Mouse (Mus musculus) bone marrow macrophage, adult 2 months (primary cell): ENCODE measurements around the gene Popdc2. TPM values are rescaled to one million over a fixed set of nuclear protein-coding genes. Genes with fewer than 3 reads are reported as not detected.

Experiments used
- H3K27ac ChIP-seq: 2 replicates; pipeline ENCODE4 v1.5.1; 2012; ENCODE audit warnings: low read depth, low read length; ENCODE audit not compliant: insufficient read depth
- H3K4me1 ChIP-seq: 2 replicates; pipeline ENCODE4 v1.6.1; 2012; ENCODE audit warnings: low read length; ENCODE audit not compliant: control insufficient read depth, insufficient read depth
- H3K4me3 ChIP-seq: 2 replicates; pipeline ENCODE4 v1.5.1; 2012; ENCODE audit warnings: mild to moderate bottlenecking, low read length, moderate library complexity; ENCODE audit not compliant: insufficient read depth
- CTCF ChIP-seq: IDR thresholded peaks from 2 replicates; pipeline ENCODE4 v1.5.1; 2012; ENCODE audit warnings: low read depth, mild to moderate bottlenecking, low read length, moderate library complexity
- POLR2A ChIP-seq: IDR thresholded peaks from 2 replicates; pipeline ENCODE4 v1.6.1; 2012; ENCODE audit warnings: mild to moderate bottlenecking, low read depth, low read length, borderline replicate concordance
- polyA plus RNA-seq: library from polyadenylated mRNA; stranded (reverse); fragments of >200 nt; gene quantifications from 2 replicates; pipeline ENCODE4 v1.2.4, GENCODE M21; 2012; ENCODE audit not compliant: missing spikeins, insufficient read depth, insufficient read length

Gene Popdc2
- polyA plus RNA-seq, 1 experiment = not detected

DNA sequence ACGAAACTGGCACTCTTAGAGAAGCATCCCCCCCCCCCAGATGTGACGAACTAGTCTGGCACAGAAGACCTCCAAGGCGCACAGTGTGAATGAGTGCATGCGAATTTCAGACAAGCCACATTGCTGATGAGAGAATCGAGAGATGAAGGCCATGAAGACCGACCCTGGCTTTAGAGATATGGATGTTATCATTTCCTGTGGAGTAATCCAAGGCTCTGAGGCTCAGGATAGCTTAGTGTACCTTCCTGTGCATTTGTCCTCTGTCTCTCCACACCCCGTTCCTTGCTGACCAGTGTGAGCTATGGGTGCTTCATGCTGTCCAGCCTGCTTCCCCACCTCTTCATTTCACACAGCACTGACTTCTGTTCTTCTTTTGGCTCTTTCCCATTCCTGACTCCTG lies 13.2 kb downstream of the Popdc2 start:
- H3K4me1 ChIP-seq = peaks cover 4% of the 10 kb centered on the region; the same call in 1 of the 2 replicates
- TF ChIP-seq POLR2A (no peak), CTCF (no peak)
- no peak overlapping the region for H3K4me3 ChIP-seq
- H3K27ac ChIP-seq = no peak overlapping the region

DNA sequence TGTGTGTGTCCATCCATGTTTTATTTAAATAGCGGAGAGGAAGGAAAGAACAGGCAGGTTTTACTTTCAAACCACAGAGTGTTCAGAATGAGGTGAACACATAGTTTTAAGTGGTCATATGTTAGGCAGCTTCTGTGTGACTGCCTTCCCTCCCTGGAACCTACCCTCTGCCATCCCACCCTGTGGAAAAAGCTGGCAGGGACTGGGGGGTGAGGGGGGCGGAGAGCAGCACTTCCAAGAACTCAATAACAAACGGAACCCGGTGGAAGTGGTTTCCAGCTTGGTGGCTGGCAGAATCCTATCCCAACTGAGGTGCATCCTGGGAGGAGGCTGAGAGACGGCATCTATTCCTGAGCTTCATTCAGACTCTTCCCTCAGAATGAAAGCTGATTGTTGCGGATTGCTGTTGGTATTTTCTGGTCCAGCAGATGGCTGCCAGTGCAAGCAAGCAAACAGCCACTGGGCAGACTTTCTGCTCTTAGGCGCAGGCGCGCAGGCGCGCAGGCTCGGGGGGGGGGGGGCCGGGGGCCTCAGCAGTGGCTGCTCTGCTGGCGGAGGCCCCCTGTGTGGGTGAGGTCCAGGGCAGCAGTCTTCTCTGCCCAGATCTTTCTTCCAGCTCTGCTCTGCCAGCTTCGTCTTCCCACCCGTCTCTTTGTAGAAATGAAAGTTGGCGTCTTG lies 14.3 kb downstream of the Popdc2 start:
- H3K4me1 ChIP-seq = peaks cover 4% of the 10 kb centered on the region; the same call in 1 of the 2 replicates
- H3K27ac ChIP-seq = peak overlapping the region; percentile 61
- H3K4me3 ChIP-seq = peak overlapping the region; percentile 64
- no peak for TF ChIP-seq POLR2A
- no peak for TF ChIP-seq CTCF

DNA sequence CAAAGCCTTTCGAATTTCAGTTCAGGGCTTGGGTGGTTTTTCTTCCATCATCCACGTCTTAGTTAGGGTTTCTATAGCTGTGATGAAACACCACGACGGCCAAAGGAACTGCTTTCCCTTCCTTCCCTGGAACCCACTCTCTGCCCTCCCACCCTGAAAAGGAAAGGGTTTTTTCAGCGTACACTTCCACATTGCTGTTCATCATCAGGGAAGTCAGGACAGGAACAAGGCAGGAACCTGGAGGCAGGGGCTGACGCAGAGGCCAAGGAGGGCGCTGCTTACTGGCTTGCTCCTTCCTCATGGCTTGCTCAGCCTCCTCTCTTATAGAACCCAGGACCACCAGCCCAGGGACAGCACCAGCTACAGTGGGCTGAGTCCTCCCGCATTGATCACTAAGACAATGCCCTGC lies 14.8 kb downstream of the Popdc2 start:
- H3K27ac ChIP-seq = peak overlapping the region; percentile 61
- peak overlapping the region; percentile 64 for H3K4me3 ChIP-seq
- peaks cover 4% of the 10 kb centered on the region; the same call in 1 of the 2 replicates for H3K4me1 ChIP-seq
- TF ChIP-seq POLR2A = no peak
- TF ChIP-seq CTCF = no peak; the same call in 1 of the 2 replicates

DNA sequence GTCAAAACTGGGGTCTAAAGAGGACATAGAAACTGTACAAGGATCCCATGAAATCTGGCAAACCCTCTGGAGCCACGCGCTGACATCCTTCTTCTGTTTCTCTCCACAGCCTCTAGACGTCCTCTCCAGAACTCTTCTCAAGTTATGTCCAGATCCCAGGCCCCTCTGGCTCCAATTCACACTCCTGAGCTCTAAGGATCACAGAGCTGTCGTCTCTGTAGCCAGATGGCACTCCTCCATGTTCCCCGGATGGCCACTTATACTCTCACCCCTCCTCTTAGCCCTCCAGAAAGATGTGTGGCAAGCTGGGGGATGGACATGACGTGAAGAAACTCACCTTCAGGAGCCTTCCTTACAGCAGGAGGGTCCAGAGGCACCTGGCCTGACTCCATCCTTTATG lies 15.5 kb downstream of the Popdc2 start:
- Histone ChIP-seq H3K4me1 (peaks cover 4% of the 10 kb centered on the region; the same call in 1 of the 2 replicates), H3K27ac (no peak overlapping the region), H3K4me3 (no peak overlapping the region)
- TF ChIP-seq CTCF (no peak), POLR2A (no peak)

DNA sequence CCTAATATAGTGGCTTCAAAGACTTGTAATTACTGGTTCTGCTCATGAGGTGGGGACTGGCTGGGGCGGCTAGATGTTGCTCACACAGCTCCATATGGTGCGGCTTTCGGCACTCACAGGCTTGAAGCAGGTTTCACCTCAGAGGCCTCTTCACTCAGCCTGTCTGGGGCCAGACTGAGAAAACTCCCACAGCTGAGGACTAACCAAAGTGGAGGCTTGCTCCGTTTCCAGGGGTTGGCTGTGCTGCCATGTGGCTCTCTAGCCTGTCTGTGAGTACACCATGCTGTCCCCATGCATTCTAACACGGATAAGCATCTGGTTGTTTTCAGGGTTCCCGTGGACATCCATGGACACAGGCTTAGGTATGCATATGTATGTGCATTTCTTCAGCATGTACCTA lies 16.6 kb downstream of the Popdc2 start:
- H3K4me3 ChIP-seq = no peak overlapping the region
- H3K4me1 ChIP-seq = peaks cover 4% of the 10 kb centered on the region; the same call in 1 of the 2 replicates
- H3K27ac ChIP-seq = no peak overlapping the region
- TF ChIP-seq POLR2A (no peak), CTCF (no peak)

DNA sequence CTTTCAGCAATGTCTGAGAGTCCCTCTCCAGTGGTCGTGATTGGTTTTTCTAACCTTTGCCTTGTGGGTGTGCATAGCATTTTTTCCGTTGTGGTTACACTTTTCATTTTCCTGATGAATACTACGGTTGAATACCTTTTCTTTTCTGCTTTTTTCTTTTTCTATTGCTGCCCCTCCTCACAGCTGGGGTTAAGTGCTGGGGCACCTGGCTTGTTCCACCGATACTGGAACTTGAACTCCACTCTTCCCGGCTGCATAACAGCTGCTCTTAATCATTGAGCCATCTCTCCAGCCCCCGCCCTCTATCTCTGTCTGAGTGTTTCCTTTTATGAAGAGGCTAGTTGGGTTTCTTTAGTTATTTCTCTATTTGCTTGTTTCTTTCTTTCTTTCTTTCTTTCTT lies 17.1 kb downstream of the Popdc2 start:
- TF ChIP-seq CTCF (no peak), POLR2A (no peak)
- Histone ChIP-seq H3K4me3 (no peak overlapping the region), H3K4me1 (peaks cover 4% of the 10 kb centered on the region; the same call in 1 of the 2 replicates), H3K27ac (no peak overlapping the region)

DNA sequence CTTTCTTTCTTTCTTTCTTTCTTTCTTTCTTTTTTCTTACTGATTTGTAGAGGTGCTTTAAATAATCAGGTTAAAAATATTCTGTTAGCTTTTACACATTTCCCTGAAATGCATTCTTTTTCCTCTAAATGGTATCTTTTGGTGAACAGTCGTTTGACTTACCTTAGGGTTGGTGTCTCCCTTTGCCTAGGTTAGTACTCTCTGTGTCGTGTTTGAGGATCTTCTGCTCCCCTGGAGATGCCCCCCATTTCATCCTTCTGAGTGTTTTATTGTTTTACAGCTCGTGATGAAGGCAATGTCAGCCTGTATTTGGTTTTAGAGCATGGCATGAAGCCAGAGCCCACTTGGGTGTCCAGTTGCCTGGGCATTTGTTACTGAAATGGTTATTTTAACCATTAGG lies 17.5 kb downstream of the Popdc2 start:
- no peak overlapping the region for H3K27ac ChIP-seq

DNA sequence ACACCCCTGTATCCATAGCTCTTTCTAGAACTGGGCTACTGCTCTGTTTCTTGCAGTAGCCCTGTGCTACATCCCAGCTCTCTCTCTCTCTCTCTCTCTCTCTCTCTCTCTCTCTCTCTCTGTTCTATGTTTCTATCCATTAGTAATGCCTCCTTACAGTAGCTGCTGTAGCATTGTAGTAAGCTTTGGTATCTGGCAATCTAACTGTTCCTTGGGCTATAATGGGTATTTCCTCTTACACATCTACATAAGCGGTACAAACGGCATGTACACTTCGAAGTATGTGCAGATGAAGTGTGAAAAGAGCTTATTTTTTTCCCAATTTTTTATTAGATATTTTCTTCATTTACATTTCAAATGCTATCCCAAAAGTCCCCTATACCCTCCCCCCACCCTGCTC lies 17.9 kb downstream of the Popdc2 start:
- Histone ChIP-seq H3K27ac (no peak overlapping the region), H3K4me3 (no peak overlapping the region), H3K4me1 (peaks cover 4% of the 10 kb centered on the region; the same call in 1 of the 2 replicates)
- no peak for TF ChIP-seq CTCF
- TF ChIP-seq POLR2A = no peak

More for the DNA sequence above, 17.5 kb downstream of the Popdc2 start:
- TF ChIP-seq POLR2A (no peak), CTCF (no peak)
- Histone ChIP-seq H3K4me1 (peaks cover 4% of the 10 kb centered on the region; the same call in 1 of the 2 replicates), H3K4me3 (no peak overlapping the region)

DNA sequence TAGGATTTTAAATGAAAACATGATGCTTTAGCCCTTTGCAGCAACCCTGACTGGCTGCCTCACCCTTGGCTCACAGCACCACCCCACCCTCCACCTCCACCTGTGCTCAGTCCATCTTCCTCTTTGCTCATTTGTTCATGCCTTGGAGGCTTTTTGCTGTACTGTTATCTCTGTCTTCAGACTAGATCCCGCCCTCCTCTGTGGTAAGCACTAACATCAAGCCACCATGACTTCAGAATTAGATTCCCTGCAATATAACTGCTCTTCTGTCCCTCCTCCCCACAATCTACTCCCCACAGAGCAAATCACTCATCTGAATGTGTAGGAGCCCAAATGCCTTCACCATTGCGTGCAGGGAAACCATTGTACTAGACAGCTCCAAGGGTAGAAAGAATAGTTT lies 21.7 kb downstream of the Popdc2 start:
- Histone ChIP-seq H3K27ac (no peak overlapping the region), H3K4me1 (peaks cover 11% of the 10 kb centered on the region), H3K4me3 (no peak overlapping the region)
- no peak for TF ChIP-seq CTCF
- no peak for TF ChIP-seq POLR2A

DNA sequence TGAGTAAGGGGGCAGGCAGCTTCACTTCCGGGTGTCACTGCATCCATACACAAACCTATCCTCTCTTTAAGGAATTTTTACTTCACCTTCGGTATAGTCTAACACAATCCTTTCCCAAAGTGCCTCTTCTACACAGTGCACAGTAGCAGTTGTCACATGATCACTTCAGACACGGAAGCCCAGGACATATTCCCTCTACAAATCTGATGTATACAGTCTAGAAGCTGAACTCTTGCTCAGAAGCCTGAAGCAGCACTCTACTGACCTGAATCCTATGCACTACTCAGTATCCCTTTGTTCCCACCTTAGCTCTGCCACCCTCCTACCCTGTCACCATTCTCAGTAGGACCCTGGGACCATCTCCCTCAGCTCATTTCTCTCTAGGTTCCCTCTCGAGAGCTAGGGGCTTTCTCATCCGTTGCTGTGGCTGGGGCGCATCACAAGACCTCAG lies 23.2 kb downstream of the Popdc2 start:
- TF ChIP-seq CTCF (no peak), POLR2A (no peak)
- Histone ChIP-seq H3K4me3 (no peak overlapping the region), H3K4me1 (peaks cover 13% of the 10 kb centered on the region), H3K27ac (no peak overlapping the region)
